20 mouse cellular contexts compared by ENCODE assay signal in the genomic region with DNA sequence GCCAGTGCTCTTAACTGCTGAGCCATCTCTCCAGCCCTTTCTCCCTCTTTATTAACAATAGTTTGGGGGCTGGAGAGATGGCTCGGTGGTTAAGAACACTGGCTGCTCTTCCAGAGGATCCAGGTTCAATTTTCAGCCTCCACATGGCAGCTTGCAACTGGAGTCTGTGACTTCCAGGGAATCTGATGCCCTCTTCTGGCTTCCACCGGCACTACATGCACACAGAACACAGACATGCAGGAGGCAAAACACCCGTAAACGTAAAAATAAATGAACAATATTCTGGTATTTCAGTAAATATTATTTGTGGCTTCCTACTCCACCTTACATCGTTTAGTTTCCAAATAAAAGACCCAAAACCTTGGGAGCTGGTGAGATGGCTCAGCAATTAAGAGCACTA. TPM values are rescaled to one million over a fixed set of nuclear protein-coding genes. Genes with fewer than 3 reads are reported as not detected.
DNase-seq lines count a peak whose midpoint lies in the region; ATAC-seq and TF ChIP-seq lines count a peak whose summit lies in the region.
"Had no signal": no experiment of that assay in that cellular context is flagged by ENCODE, and none has a peak within 500 bp of the region (broad histone marks: within the 10 kb centered on the region; RNA-seq: fewer than 3 reads in every experiment).

No protein-coding gene starts in this region.

- no peak overlapping the region for H3K9ac ChIP-seq in hindbrain, embryonic 12.5 days
- no peak overlapping the region for H3K9ac ChIP-seq in lung, embryonic 14.5 days
- H3K9ac ChIP-seq in ES-Bruce4 (ENCODE audit: low read depth, poor library complexity, severe bottlenecking), result no peak overlapping the region
- H3K9ac ChIP-seq: forebrain, embryonic 13.5 days; heart, embryonic 12.5 days; limb, embryonic 15.5 days; stomach, embryonic 15.5 days had no signal

- DNase-seq in hindbrain, embryonic 10.5 days (ENCODE audit: low spot score), result peak; percentile 10
- DNase-seq in lung, embryonic 14.5 days, result peak; percentile 45
- DNase-seq in lung, postnatal 25 days (ENCODE audit: low spot score), result no peak
- peak; percentile 49 for DNase-seq in induced T-regulatory cell, adult 2 months (ENCODE audit: low read depth)
- DNase-seq in layer of hippocampus, postnatal 36 days, result no peak
- DNase-seq: cerebellum, postnatal 10 days; gastrocnemius, postnatal 14 days; kidney, postnatal 14 days; right cerebral cortex, postnatal 25 days had no signal

- peak; percentile 51 for TF ChIP-seq CTCF in lung, embryonic 14.5 days (IDR thresholded peaks at IDR 0.05; ENCODE audit: low read depth)
- TF ChIP-seq CTCF in ES-Bruce4 (IDR thresholded peaks at IDR 0.05; ENCODE audit: low read depth, low read length), result peak; percentile 58

- no peak overlapping the region for H3K4me2 ChIP-seq in hindbrain, embryonic 12.5 days (replicated peaks)
- H3K4me2 ChIP-seq in lung, embryonic 14.5 days, result no peak overlapping the region
- H3K4me2 ChIP-seq: forebrain, embryonic 13.5 days; heart, embryonic 12.5 days; limb, embryonic 15.5 days; stomach, embryonic 15.5 days had no signal

- H3K9me3 ChIP-seq in hindbrain, embryonic 10.5 days, result no peaks in the 10 kb centered on the region
- no peaks in the 10 kb centered on the region for H3K9me3 ChIP-seq in hindbrain, embryonic 12.5 days (replicated peaks)
- no peaks in the 10 kb centered on the region for H3K9me3 ChIP-seq in lung, embryonic 14.5 days (ENCODE audit: low read depth, low read length)
- no peaks in the 10 kb centered on the region for H3K9me3 ChIP-seq in ES-Bruce4 (replicated peaks; ENCODE audit: control insufficient read depth, insufficient read depth, low read length, poor library complexity, severe bottlenecking)
- H3K9me3 ChIP-seq: forebrain, embryonic 13.5 days; heart, embryonic 12.5 days; limb, embryonic 15.5 days; stomach, embryonic 15.5 days had no signal

- H3K4me1 ChIP-seq in hindbrain, embryonic 10.5 days (replicated peaks), result 0 out of 2 replicates have a peak, but pooled peaks cover 5% of the 10 kb centered on the region
- H3K4me1 ChIP-seq in hindbrain, embryonic 12.5 days, result no peaks in the 10 kb centered on the region
- H3K4me1 ChIP-seq in lung, embryonic 14.5 days (ENCODE audit: insufficient read depth), result peaks cover 6% of the 10 kb centered on the region; the same call in 1 of the 2 replicates
- no peaks in the 10 kb centered on the region for H3K4me1 ChIP-seq in ES-Bruce4 (ENCODE audit: control insufficient read depth, insufficient read depth, low read length)
- H3K4me1 ChIP-seq: forebrain, embryonic 13.5 days; stomach, embryonic 15.5 days had no signal

- no peaks in the 10 kb centered on the region for H3K36me3 ChIP-seq in hindbrain, embryonic 10.5 days
- no peaks in the 10 kb centered on the region for H3K36me3 ChIP-seq in hindbrain, embryonic 12.5 days
- H3K36me3 ChIP-seq in lung, embryonic 14.5 days (ENCODE audit: insufficient read depth), result no peaks in the 10 kb centered on the region
- no peaks in the 10 kb centered on the region for H3K36me3 ChIP-seq in ES-Bruce4 (ENCODE audit: control insufficient read depth, insufficient read depth, low read length, poor library complexity, severe bottlenecking)
- H3K36me3 ChIP-seq: heart, embryonic 12.5 days; limb, embryonic 15.5 days; stomach, embryonic 15.5 days had no signal

- TF ChIP-seq POLR2A in ES-Bruce4 (IDR thresholded peaks at IDR 0.05; ENCODE audit: insufficient read depth, low read length), result no peak

- H3K4me3 ChIP-seq in hindbrain, embryonic 10.5 days, result no peak overlapping the region
- H3K4me3 ChIP-seq in hindbrain, embryonic 12.5 days, result no peak overlapping the region
- H3K4me3 ChIP-seq in lung, embryonic 14.5 days (ENCODE audit: low read depth, low read length), result no peak overlapping the region
- H3K4me3 ChIP-seq in ES-Bruce4 (ENCODE audit: low read depth, low read length), result no peak overlapping the region
- H3K4me3 ChIP-seq: forebrain, embryonic 13.5 days; heart, embryonic 12.5 days; limb, embryonic 15.5 days; stomach, embryonic 15.5 days had no signal

- TF ChIP-seq EP300 in ES-Bruce4 (IDR thresholded peaks at IDR 0.05; ENCODE audit: insufficient read depth, low read depth, low read length), result no peak

- ATAC-seq in hindbrain, embryonic 12.5 days (ENCODE audit: low FRiP score), result no peak
- no peak for ATAC-seq in lung, embryonic 14.5 days (ENCODE audit: insufficient read depth)
- no peak for ATAC-seq in monocyte, adult 5-6 weeks (replicated peaks; ENCODE audit: insufficient number of reproducible peaks, low FRiP score, low TSS enrichment, poor library complexity, severe bottlenecking)
- ATAC-seq: forebrain, embryonic 13.5 days; hindbrain, embryonic 16.5 days had no signal

- no peak overlapping the region for H3K27ac ChIP-seq in hindbrain, embryonic 10.5 days
- no peak overlapping the region for H3K27ac ChIP-seq in hindbrain, embryonic 12.5 days
- H3K27ac ChIP-seq in lung, embryonic 14.5 days (ENCODE audit: low read depth), result no peak overlapping the region
- no peak overlapping the region for H3K27ac ChIP-seq in ES-Bruce4 (ENCODE audit: insufficient read depth, low read length)
- H3K27ac ChIP-seq: forebrain, embryonic 13.5 days; limb, embryonic 15.5 days; macrophage; stomach, embryonic 15.5 days had no signal

- 78% methylated on average over 5 of the region's 5 CpGs for WGBS in hindbrain, embryonic 10.5 days
- WGBS in hindbrain, embryonic 12.5 days, result 80% methylated on average over 5 of the region's 5 CpGs
- WGBS in lung, embryonic 14.5 days, result 78% methylated on average over 5 of the region's 5 CpGs

- H3K27me3 ChIP-seq in hindbrain, embryonic 10.5 days (ENCODE audit: insufficient read depth, poor library complexity, severe bottlenecking), result peaks cover 10% of the 10 kb centered on the region; the same call in 1 of the 2 replicates
- no peaks in the 10 kb centered on the region; the same call in 1 of the 2 replicates for H3K27me3 ChIP-seq in hindbrain, embryonic 12.5 days
- H3K27me3 ChIP-seq in lung, embryonic 14.5 days (ENCODE audit: insufficient read depth, low read length), result no peaks in the 10 kb centered on the region
- no peaks in the 10 kb centered on the region for H3K27me3 ChIP-seq in ES-Bruce4 (ENCODE audit: control insufficient read depth, insufficient read depth, low read length, poor library complexity, severe bottlenecking)
- H3K27me3 ChIP-seq: forebrain, embryonic 13.5 days; heart, embryonic 12.5 days; limb, embryonic 15.5 days; stomach, embryonic 15.5 days had no signal

RNA-seq across cellular contexts. Expression of a gene that starts 11.1 kb away (rescaled TPM):
- not detected in 2 replicates for polyA plus RNA-seq in hindbrain, embryonic 10.5 days (2016; fragmentation: Nextera tagmentation; extraction: Ambion mirVana)
- polyA plus RNA-seq in hindbrain, embryonic 12.5 days (2016; fragmentation: Nextera tagmentation; extraction: Ambion mirVana), result not detected in 2 replicates
- polyA plus RNA-seq in lung, embryonic 14.5 days (2014; fragmentation: Nextera tagmentation; extraction: Ambion mirVana), result not detected in 2 replicates
- not detected in 2 replicates for polyA plus RNA-seq in ES-Bruce4 (2011; ENCODE audit: insufficient read depth, insufficient read length, low read depth, missing spikeins)
- not detected in 3 replicates for total RNA-seq in monocyte, adult 5-6 weeks (2017)
- total RNA-seq in layer of hippocampus, postnatal 36 days (2021), result not detected
- total RNA-seq: gastrocnemius, postnatal 14 days had no signal
- polyA plus RNA-seq: embryonic facial prominence, embryonic 14.5 days; forebrain, embryonic 13.5 days; heart, embryonic 12.5 days; limb, embryonic 15.5 days; macrophage; stomach, embryonic 15.5 days had no signal

RNA-seq across cellular contexts. Expression of a gene that starts 27.6 kb away (rescaled TPM):
- 277 and 316 TPM in 2 replicates for polyA plus RNA-seq in hindbrain, embryonic 10.5 days (2016; fragmentation: Nextera tagmentation; extraction: Ambion mirVana)
- polyA plus RNA-seq in hindbrain, embryonic 12.5 days (2016; fragmentation: Nextera tagmentation; extraction: Ambion mirVana), result 262 and 292 TPM in 2 replicates
- 287 and 295 TPM in 2 replicates for polyA plus RNA-seq in lung, embryonic 14.5 days (2014; fragmentation: Nextera tagmentation; extraction: Ambion mirVana)
- polyA plus RNA-seq in ES-Bruce4 (2011; ENCODE audit: insufficient read depth, insufficient read length, low read depth, missing spikeins), result 88.3 and 91.5 TPM in 2 replicates
- 59.7 to 77.7 TPM (median 69.6 TPM) in 3 replicates for total RNA-seq in monocyte, adult 5-6 weeks (2017)
- total RNA-seq in layer of hippocampus, postnatal 36 days (2021), result 100 to 1,000 TPM; 257 to 299 TPM

RNA-seq across cellular contexts. Expression of a gene that starts 35.1 kb away (rescaled TPM):
- not detected in 2 replicates for polyA plus RNA-seq in hindbrain, embryonic 10.5 days (2016; fragmentation: Nextera tagmentation; extraction: Ambion mirVana)
- not detected in 2 replicates for polyA plus RNA-seq in hindbrain, embryonic 12.5 days (2016; fragmentation: Nextera tagmentation; extraction: Ambion mirVana)
- not detected in 2 replicates for polyA plus RNA-seq in lung, embryonic 14.5 days (2014; fragmentation: Nextera tagmentation; extraction: Ambion mirVana)
- polyA plus RNA-seq in ES-Bruce4 (2011; ENCODE audit: insufficient read depth, insufficient read length, low read depth, missing spikeins), result not detected in 2 replicates
- not detected in 3 replicates for total RNA-seq in monocyte, adult 5-6 weeks (2017)
- not detected for total RNA-seq in layer of hippocampus, postnatal 36 days (2021)
- total RNA-seq: ES-E14; gastrocnemius, postnatal 14 days had no signal
- polyA plus RNA-seq: embryonic facial prominence, embryonic 14.5 days; forebrain, embryonic 13.5 days; hindbrain, embryonic 16.5 days; limb, embryonic 15.5 days; macrophage; stomach, embryonic 15.5 days had no signal

Comparison
In these comparisons a context has a peak if more than half of its experiments do, and no peak if none do; other contexts are left out.
1. DNase-seq: peak in hindbrain, embryonic 10.5 days (single experiment), lung, embryonic 14.5 days (single experiment) and induced T-regulatory cell, adult 2 months (single experiment); none in lung, postnatal 25 days (single experiment) and layer of hippocampus, postnatal 36 days (0 of 2).